ENCODE assay signal across 8 mouse cellular contexts in the genomic region with DNA sequence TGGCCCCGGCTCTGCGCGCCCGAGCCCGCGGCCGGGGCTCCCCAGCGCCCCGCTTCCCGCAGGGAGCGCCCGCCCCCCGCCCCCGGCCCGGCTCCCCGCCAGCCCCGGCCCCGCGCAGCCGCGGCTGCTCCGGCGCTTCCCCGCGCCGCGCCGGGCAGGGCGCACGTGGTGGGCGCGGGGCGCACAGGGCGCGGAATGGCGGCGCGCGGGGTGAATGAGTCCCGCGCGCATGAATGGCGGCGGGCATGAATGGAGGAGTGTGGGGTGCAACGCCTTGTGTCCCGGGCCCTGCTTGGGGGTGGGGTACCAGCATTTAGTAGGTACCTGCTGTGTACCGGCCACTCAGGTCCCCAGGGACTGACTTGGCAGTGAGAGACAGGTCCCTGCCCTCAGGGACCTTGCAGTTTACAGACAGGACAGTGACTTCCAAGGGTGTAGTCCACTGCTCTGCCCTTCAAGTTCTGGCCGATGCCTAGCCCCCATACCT. TPM values are rescaled to one million over a fixed set of nuclear protein-coding genes. Genes with fewer than 3 reads are reported as not detected.
DNase-seq lines count a peak whose midpoint lies in the region; ATAC-seq and TF ChIP-seq lines count a peak whose summit lies in the region.

Gene Begain, minus strand, starts transcription at position 51 of the 487 bp plus-strand sequence.

- peak within 1 kb of the TSS; percentile 59 for H3K4me3 ChIP-seq in kidney, embryonic 15.5 days (replicated peaks)
- H3K4me3 ChIP-seq in ES-Bruce4 (ENCODE audit: low read depth, low read length), result peak within 1 kb of the TSS; percentile 60
- peak within 1 kb of the TSS; percentile 53 for H3K4me3 ChIP-seq in embryonic fibroblast, embryonic 13.5 days (ENCODE audit: insufficient read depth, low read length)
- peak within 1 kb of the TSS; percentile 53 for H3K4me3 ChIP-seq in neural tube, embryonic 12.5 days

- TF ChIP-seq EP300 in ES-Bruce4 (IDR thresholded peaks at IDR 0.05; ENCODE audit: insufficient read depth, low read depth, low read length), result no peak

- no peak for TF ChIP-seq CTCF in ES-Bruce4 (IDR thresholded peaks at IDR 0.05; ENCODE audit: low read depth, low read length)
- TF ChIP-seq CTCF in embryonic fibroblast, embryonic 13.5 days (IDR thresholded peaks at IDR 0.05; ENCODE audit: borderline replicate concordance, insufficient read depth, low read length), result no peak

- peak within 1 kb of the TSS; percentile 92 for H3K4me2 ChIP-seq in kidney, embryonic 15.5 days
- H3K4me2 ChIP-seq in neural tube, embryonic 12.5 days (replicated peaks), result peak within 1 kb of the TSS; percentile 87

- H3K27me3 ChIP-seq in kidney, embryonic 15.5 days, result peaks cover 22% of the 10 kb centered on the region; the same call in 1 of the 2 replicates
- no peaks in the 10 kb centered on the region for H3K27me3 ChIP-seq in ES-Bruce4 (ENCODE audit: control insufficient read depth, insufficient read depth, low read length, poor library complexity, severe bottlenecking)
- peaks cover 5% of the 10 kb centered on the region; the same call in 1 of the 2 replicates for H3K27me3 ChIP-seq in neural tube, embryonic 12.5 days (replicated peaks)

- no peaks in the 10 kb centered on the region for H3K36me3 ChIP-seq in kidney, embryonic 15.5 days
- H3K36me3 ChIP-seq in ES-Bruce4 (ENCODE audit: control insufficient read depth, insufficient read depth, low read length, poor library complexity, severe bottlenecking), result no peaks in the 10 kb centered on the region
- no peaks in the 10 kb centered on the region for H3K36me3 ChIP-seq in neural tube, embryonic 12.5 days

- peaks cover 16% of the 10 kb centered on the region for H3K4me1 ChIP-seq in kidney, embryonic 15.5 days
- H3K4me1 ChIP-seq in ES-Bruce4 (ENCODE audit: control insufficient read depth, insufficient read depth, low read length), result no peaks in the 10 kb centered on the region
- H3K4me1 ChIP-seq in embryonic fibroblast, embryonic 13.5 days (ENCODE audit: control insufficient read depth, insufficient read depth, low read length), result no peaks in the 10 kb centered on the region
- peaks cover 7% of the 10 kb centered on the region for H3K4me1 ChIP-seq in neural tube, embryonic 12.5 days

- WGBS in kidney, embryonic 15.5 days, result 3% methylated on average over 32 of the region's 48 CpGs
- WGBS in neural tube, embryonic 12.5 days, result 2% methylated on average over 25 of the region's 48 CpGs

- no peak for TF ChIP-seq POLR2A in ES-Bruce4 (IDR thresholded peaks at IDR 0.05; ENCODE audit: insufficient read depth, low read length)
- TF ChIP-seq POLR2A in embryonic fibroblast, embryonic 13.5 days (IDR thresholded peaks at IDR 0.05; ENCODE audit: low read depth, low read length), result no peak

- no peak for DNase-seq in kidney, postnatal 25 days
- DNase-seq in left cerebral cortex, postnatal 14 days (ENCODE audit: low spot score in 2 of 2), result no peak
- no peak for DNase-seq in adrenal gland, postnatal 10 days
- DNase-seq in right cerebral cortex, postnatal 14 days, result no peak

- H3K27ac ChIP-seq in kidney, embryonic 15.5 days, result peak within 1 kb of the TSS; percentile 45; the same call in 1 of the 2 replicates
- H3K27ac ChIP-seq in ES-Bruce4 (ENCODE audit: insufficient read depth, low read length), result no peak within 1 kb of the TSS
- H3K27ac ChIP-seq in embryonic fibroblast, embryonic 13.5 days (ENCODE audit: insufficient read depth, low read length), result no peak within 1 kb of the TSS
- H3K27ac ChIP-seq in neural tube, embryonic 12.5 days, result no peak within 1 kb of the TSS

- intact Hi-C loops in left cerebral cortex, postnatal 14 days (cut with DNase I), result loop anchor here (5.0 kb wide), 1 partner anchor 324 kb away; no protein-coding TSS in a partner anchor

- peak within 1 kb of the TSS; percentile 65 for H3K9ac ChIP-seq in kidney, embryonic 15.5 days
- peak within 1 kb of the TSS; percentile 73 for H3K9ac ChIP-seq in ES-Bruce4 (ENCODE audit: low read depth, poor library complexity, severe bottlenecking)
- peak within 1 kb of the TSS; percentile 73 for H3K9ac ChIP-seq in neural tube, embryonic 12.5 days

- ATAC-seq in kidney, embryonic 15.5 days (replicated peaks; ENCODE audit: low FRiP score), result peak; percentile 34
- ATAC-seq in neural tube, embryonic 12.5 days (ENCODE audit: low FRiP score, low read depth), result peak; percentile 54

- H3K9me3 ChIP-seq in kidney, embryonic 15.5 days (replicated peaks), result no peaks in the 10 kb centered on the region
- H3K9me3 ChIP-seq in ES-Bruce4 (replicated peaks; ENCODE audit: control insufficient read depth, insufficient read depth, low read length, poor library complexity, severe bottlenecking), result no peaks in the 10 kb centered on the region
- H3K9me3 ChIP-seq in neural tube, embryonic 12.5 days, result no peaks in the 10 kb centered on the region

RNA-seq across cellular contexts. Expression of gene Begain, which starts in this region (rescaled TPM):
- polyA plus RNA-seq in kidney, embryonic 15.5 days (2015; fragmentation: Nextera tagmentation; extraction: Ambion mirVana), result 3.4 and 4.6 TPM in 2 replicates
- 1.8 and 2.8 TPM in 2 replicates for polyA plus RNA-seq in ES-Bruce4 (2011; ENCODE audit: insufficient read depth, insufficient read length, low read depth, missing spikeins)
- polyA plus RNA-seq in embryonic fibroblast, embryonic 13.5 days (2011; ENCODE audit: insufficient read length, low read depth, missing spikeins), result 6.9 and 10.5 TPM in 2 replicates
- total RNA-seq in left cerebral cortex, postnatal 14 days (2021), result 100 to 1,000 TPM; 164 to 172 TPM
- 23.3 and 25.1 TPM in 2 replicates for polyA plus RNA-seq in neural tube, embryonic 12.5 days (2016; fragmentation: Nextera tagmentation; extraction: Ambion mirVana)
- total RNA-seq in adrenal gland, postnatal 10 days (2021), result 1 to 10 TPM; 6.9 to 9.9 TPM

Comparison
In these comparisons a context has a peak if more than half of its experiments do, and no peak if none do; other contexts are left out.
1. RNA of gene Begain (total RNA-seq): 164 to 172 TPM in left cerebral cortex, postnatal 14 days; 6.9 to 9.9 TPM in adrenal gland, postnatal 10 days; every median in the first group is over 10 times any median in the second.
2. Peak in every context shown above with its lines, with median percentiles within 50 percentile points of each other: H3K4me3 ChIP-seq and H3K9ac ChIP-seq.